Mouse (Mus musculus): ENCODE results near the gene Hpse2.
A peak's percentile ranks its signal among the peaks of the same experiment; 100 is the strongest.

Gene Hpse2

DNA sequence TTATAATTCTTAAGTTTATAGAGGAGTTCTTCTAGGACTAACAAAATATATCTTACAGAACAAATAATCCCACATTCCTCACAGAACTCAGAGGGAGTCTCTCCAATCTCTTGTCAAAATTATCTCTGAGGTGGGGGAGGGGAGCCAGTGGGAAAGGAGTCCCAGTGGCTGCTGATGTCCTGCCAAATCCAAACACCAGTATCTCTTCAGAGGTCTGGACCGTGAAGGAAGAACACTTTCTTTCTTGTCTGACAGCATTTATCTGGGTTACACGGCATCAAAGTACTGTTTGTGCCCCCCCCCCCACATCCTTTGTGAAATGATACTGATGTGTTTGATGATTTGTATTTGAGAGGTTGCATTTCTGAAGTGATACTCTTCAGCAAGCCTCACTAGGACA lies 213.3 kb downstream of the Hpse2 start:
- no peak for DNase-seq (ENCODE audit: low read depth)

DNA sequence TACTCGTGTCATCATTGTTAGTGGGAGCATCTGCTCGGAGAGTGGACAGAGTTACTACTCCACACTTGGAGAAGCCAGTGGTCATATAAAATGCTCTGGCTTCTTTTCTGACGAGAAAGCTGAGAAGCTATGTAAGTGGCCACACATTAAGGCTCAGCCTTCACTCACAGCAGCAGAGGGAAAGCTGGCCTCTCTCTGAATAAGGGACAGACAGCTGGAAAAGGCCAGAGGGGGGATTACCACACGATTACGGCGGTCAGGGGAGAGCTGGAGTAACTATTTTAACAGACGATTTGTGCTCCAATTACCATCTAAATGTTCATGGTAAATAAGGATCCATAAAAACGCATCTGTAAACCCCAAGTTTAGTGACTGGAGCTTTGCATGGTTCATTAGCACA lies 232.1 kb downstream of the Hpse2 start:
- DNase-seq (ENCODE audit: low read depth): no peak

DNA sequence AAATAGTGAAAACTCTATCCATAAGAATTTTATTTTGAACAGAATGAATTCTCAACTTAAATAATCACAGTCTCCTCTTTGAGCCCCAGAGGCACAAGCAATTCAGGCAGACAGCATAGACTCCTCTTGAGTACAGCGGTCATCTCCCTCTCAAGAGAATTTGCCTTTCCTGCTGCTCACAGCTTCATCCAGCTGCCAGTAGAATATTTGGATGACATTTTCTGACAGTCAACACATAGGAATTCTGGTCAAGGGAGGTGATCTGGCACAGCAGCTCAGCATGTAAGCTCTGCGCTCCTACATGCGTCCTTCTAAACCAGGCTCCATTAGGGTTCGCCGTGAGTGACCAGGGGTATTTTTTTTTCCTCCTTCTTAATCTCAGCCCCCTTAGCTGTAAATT lies 232.6 kb downstream of the Hpse2 start:
- DNase-seq (ENCODE audit: low read depth): no peak

DNA sequence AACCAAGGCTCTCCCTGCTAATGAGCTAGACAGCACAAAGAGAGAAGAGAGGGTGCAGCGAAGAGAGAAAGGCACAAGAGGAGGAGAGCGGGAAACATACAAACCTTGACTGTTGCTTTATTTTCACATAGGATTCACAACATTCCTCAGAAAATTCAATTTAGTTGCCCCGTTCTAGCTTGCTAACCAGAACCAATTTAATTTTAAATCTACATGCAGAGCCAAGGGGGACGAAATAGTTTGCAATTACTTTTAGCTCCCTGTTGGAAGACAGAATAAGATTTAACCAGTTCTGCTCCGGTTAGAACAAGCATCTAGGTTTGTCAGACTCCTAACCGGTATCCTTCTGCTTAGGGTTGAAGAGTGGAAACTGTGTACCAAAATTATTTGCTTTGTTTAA lies 240.3 kb downstream of the Hpse2 start:
- DNase-seq (ENCODE audit: low read depth): no peak

DNA sequence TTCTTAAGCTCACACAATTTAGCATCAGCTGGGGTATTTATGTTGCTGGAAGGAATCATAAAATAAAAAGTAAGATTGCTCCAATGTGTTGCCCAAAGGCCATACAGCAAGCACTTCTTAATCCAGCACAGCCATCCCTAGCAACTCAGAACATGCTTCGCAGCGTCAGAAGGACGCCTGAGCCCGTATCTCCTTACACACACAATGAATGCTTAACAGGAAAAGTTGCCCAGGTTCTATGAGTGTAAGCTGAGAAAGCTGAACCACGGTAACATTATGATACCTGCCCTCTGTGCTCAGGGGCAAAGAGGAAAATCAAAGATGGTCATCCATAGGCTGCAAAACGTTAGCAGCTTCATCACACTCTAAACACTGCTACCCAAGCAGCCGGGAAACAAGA lies 241.3 kb downstream of the Hpse2 start:
- DNase-seq (ENCODE audit: low read depth): no peak

DNA sequence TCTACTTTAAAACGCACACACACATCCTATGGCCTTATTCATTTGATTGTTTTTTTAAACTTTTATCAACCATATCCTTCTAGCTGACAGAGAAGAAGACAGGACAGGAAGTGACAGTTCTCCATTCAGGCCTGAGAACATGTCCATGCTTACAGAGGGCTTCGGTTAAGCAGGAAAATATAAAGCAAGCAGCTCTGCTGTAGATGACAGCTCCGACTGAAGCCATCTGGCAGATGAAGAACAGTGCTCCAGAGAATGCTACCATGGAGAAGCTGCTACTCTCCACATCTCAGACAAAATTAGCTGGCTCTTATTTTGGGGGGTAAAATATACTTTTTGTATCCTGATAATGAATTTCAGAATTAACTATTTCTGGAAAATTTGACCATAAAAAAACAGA lies 246.5 kb downstream of the Hpse2 start:
- DNase-seq (ENCODE audit: low read depth): no peak

DNA sequence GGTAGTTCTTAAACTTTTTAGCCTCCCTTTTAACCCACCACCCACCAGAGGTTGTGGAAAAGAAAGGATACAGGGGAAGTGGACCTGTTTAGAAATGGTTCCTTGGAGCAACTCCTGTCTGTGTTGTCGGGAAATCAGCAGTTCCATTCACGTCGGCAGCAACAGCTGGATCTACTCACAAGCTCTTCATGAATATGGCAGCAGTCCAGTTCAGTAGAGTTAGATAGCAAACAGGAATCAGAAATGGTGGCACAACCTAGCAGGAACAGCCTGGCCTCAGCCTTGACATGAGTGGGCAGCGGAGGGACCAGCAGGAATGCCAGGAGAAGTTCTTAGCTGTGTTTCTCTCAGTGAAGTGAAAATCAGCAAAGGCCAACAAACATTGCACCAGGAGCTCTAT lies 278.4 kb downstream of the Hpse2 start:
- DNase-seq (ENCODE audit: low read depth): peak; percentile 3

DNA sequence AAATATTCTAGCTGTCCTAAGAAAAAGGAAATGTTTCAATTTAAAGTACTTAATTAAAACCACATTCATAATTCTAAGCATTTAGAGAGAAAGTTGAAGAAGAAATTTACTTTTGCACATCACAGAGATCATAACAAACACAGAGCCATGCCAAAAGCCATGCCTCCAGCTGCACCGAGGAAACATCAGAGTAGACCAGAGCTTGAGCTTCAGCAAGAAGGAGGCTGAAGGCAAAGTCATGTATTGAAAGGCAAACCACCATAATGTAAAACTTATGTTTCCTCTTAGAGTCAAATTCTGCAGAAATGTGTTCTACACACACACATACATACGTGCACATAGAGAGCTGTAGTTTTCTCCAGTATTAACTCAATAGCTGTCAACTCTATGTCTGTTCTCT lies 291.2 kb downstream of the Hpse2 start:
- no peak for DNase-seq (ENCODE audit: low read depth)

DNA sequence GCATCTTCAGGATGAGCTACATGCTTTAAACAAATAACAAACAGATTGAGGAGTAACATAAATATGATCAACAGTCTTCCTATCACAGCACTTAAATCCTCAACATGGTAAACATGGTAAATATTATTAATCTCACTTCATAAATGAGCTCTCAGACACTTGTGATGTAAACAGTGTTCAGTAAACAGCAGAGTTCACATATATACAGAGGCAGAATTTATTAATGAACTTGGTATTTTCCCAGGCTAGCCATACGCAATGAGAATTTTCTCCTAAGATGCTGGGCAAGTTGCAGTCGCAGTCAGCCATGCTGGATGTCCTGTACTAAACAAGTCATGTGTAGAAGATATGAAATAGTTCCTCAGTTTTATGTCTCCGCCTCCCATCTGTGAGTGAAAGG lies 300.9 kb downstream of the Hpse2 start:
- DNase-seq (ENCODE audit: low read depth): no peak

DNA sequence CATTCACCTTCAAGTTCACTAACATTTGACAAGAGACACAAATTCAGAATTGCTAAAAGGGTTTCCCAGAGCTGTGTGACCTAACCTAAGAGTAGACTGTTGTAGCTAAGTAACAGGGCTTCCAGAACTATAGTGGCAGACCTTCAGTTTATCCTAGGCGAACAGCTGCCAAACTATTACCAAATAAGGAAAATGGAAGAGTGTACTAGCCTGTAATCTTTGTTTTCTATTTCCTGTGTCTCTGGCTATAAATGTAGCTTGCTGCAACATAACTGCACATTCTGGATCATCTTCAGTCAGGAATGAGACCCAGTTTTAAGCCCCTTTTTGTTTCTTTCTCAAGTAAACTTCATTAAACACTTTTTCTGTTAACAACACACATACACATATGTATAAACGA lies 324.0 kb downstream of the Hpse2 start:
- DNase-seq (ENCODE audit: low read depth): no peak

DNA sequence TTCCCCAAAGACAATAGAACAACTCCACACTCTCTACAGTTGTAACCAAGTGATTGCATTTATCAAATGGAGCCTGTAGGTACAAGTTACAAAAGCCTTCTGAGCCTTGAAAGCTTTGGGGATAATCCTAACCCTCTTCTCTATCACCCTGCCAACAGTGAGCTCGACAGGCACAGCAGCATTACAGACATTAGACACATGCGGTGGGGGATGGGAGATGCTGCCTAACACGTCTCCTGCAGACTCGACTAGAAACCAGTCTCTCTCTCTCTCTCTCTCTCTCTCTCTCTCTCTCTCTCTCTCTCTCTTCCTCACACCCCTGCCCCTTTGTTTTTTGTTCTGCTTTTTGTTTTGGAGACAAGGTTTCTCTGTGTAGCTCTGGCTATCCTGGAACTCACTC lies 343.6 kb downstream of the Hpse2 start:
- DNase-seq (ENCODE audit: low read depth): no peak

DNA sequence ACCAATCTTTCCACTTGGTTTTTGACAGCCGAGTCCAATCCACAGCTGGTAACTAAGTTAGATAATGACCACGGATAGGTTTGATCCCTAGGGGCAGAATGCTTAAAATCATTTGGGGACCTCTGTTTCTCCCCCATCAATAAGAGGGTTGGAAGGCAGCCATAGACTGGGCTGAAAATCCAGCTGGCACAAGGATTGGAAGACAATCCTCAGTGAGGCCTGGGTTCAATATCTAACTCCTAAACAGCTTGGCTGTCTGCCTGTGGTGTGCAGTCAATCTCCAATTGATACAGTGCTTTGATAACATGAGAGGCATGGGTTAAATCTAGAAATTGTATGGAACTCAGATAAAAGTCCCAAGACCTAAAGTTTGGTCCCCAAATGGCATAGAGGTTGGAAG lies 345.4 kb downstream of the Hpse2 start:
- no peak for DNase-seq (ENCODE audit: low read depth)

DNA sequence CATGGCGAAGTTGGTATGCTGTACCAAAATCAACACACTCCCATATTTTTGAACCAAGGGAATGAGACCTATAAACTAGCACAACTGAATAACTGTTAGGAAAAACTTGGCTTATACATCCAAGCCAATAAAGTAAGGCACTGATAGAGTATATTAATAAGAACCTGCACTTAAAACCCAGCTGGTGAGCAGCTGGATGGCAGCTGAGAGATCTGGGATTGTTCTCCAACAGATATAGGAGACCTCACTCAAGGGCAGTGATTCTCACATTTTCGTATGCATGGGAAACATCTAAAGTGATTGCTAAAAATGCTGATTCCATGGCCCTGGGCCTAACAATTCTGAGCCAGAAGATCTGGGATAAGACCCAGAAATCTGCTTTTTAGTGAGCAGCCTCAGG lies 345.9 kb downstream of the Hpse2 start:
- no peak for DNase-seq (ENCODE audit: low read depth)

DNA sequence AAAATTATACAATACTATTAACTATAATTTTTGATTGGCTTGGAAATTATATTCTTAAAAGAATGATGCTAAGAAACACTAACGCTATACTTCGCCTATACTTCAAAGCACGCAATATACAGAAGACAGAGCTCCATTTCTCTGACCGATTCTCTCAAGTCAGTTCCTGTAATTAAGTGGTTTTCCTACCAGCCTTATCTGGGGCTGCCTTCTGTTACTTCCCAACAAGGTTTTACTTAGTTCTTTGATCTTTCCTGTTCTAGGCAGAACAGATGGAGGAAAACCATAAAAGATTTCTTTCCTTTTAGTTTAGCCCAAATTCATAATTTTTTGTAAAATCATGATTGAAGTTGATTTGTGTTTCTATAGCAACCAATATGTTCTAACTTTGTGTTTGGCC lies 351.8 kb downstream of the Hpse2 start:
- no peak for DNase-seq (ENCODE audit: low read depth)

DNA sequence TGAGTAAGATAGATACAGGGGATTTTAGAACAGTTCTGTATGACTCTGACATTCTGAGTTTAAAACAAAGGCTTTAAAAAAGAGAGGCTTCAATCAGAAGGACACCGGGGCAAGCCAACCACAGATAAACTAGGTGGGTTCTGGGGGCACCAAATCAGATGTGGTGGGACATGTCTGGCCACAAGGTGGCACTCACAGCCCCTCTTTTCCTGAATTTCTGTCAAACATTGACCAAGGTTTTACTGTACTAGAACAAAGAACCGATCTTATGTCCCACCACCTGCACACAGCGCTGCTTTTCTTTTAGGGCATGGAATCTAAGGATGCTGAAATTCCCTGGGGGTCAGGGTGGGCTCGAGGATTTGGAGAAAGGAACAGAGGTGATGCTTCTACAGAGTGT lies 360.9 kb downstream of the Hpse2 start:
- DNase-seq (ENCODE audit: low read depth): peak; percentile 53

DNA sequence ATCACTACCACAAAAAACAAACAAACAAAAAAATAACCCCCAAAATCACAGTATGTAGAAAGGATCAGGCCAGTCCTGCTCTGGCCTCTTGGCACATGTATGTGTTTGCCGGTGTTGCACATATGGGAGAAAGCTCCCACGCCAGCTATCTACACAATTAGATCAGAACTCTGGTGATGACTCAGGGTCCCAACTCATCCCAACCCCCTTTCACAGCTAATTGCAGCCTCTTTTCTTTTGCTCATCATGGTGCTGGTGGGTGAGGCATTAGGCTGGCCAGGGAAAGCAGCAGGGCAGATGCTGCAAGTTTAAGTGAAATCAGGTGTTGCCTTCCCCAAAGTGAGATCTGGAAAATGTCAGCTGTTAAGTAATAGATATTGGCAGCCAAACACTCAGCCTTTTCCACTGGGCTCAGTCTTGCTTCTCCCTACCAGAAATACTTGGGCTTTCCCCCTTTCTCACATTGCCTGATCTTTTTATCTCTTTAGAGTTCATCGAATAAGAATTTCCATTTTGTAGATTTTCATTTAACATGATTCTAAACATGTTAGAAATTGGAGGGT lies 365.5 kb downstream of the Hpse2 start:
- DNase-seq (ENCODE audit: low read depth): no peak

DNA sequence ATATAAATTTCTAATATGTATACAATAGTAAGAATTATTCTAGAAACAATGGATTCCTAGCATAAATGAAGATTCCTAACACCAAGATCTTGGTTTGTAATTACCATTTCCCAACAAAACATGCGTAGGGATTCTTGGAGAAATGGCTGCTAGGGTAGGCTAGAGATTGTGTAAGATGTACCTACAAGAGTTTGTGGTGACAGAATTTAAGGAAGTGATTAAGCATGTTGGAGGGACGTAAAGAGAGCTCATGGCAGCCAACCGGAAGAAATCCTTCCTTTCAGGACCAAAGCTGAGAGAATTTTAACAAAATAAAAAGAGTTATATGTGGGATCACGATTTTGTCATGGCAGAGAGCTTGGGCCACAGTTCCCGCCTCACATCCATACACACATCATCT lies 369.4 kb downstream of the Hpse2 start:
- DNase-seq (ENCODE audit: low read depth): no peak

DNA sequence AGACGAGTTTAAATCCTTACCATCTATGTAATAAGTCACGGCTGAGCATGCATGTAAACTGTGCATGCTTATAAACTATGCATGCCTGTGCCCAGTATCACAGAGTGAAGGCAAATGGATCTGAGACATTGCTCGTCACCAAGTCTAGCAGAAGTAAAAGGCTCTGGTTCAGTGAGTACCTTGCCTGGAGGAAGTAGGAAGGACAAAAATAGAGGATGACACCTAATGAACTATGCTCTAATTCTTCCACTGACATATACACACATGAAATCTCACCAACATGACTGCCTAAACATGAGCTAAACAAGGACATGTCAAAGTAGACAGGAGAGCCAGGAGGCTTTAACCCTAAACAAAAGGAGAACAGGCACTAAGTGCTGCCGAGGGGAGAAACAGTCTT lies 391.7 kb downstream of the Hpse2 start:
- no peak for DNase-seq (ENCODE audit: low read depth)

DNA sequence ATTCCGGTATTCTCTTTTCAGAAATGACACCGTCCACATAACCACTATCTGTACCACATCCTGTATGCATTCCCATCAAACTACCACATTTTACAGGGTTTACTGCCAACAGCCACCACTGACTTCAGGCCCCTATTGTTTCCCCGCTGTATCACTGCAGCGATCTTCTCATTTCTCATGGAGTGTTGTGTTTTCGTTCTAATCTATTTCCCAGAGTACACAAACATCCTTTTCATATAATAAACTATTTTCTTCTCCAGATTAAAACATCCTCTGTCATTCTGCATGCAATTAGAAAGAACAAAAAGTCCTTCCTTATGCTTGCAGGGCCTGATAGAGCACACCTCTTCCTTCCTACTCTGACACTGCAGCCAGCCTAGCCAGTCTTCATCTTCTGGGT lies 399.3 kb downstream of the Hpse2 start:
- DNase-seq (ENCODE audit: low read depth): no peak

DNA sequence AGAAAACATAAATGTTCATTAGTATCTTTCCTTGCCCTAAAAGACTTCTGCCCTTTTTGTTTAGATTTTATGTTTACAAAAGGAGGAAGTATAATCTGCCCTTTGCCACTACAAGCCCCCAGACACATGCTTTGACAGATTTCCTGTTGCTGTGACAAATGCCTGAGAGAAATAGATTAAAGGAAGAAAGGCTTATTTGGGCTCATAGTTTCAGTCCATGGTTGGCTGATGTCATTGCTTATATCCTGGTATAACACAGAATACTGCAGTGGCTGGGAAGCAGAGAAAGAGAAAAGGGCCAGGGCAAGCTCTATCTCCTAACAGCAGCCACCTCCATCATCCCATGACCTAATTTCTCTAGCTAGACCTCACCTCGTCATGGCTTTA lies 401.8 kb downstream of the Hpse2 start:
- no peak for DNase-seq (ENCODE audit: low read depth)

DNA sequence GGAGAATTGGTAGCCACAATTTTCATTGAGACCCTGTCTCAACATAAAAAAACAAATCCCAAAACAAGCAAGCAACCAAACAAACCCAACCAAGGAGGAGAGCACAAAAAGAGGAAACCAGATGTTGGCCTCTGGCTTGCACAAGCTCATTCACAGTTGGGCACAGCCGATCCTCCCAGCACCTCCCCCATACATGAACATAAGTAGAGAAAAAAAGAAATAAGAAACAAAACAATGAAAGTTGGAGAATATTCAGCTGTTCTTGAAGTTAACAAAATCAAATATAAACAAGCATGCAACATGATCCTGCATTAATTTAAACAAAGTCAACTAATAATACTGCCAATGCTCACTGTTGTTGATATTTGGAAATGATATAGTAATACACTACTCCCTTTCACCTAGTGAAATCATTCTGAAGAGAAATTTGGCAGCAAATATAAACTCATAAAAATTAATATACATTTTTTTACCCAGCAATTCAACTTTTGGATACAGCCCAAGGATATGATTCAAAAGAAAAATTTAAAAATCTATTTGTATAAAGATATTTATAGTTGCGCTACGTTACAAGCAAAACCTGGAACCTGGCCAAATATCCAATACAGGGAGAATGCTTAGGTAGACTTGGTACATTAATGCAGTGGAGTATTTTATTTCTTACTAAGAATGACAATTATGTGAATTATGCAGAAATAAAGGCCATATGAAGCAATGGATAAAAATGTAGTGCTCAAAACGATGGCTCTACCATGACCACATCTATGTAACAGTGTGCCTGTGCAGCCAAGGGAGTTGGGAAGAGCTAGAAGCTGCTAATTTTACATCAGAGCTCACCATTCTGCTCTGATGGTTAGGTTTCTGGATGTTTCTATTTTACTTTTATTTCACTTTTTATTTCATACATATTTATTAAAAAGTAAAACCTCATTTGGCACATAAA lies 402.5 kb downstream of the Hpse2 start:
- DNase-seq (ENCODE audit: low read depth): no peak

DNA sequence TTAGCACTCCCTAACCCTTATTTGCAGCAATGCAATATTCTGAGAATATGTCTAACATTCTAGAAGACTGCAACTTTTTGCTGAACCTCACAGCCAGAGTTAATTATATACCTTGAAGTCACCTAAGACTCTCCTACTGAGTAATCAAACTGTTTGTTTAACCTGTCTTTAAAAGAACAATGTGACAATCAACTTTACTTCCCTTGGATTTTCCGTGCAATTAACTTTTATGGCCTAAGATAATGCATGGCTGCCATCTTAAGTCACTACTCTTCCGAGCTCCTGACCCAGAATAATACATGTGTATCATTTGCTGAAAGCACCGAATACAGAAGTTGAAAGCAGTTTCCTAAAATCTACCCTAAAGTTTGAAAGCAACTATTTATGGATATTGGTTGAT lies 407.6 kb downstream of the Hpse2 start:
- DNase-seq (ENCODE audit: low read depth): no peak

DNA sequence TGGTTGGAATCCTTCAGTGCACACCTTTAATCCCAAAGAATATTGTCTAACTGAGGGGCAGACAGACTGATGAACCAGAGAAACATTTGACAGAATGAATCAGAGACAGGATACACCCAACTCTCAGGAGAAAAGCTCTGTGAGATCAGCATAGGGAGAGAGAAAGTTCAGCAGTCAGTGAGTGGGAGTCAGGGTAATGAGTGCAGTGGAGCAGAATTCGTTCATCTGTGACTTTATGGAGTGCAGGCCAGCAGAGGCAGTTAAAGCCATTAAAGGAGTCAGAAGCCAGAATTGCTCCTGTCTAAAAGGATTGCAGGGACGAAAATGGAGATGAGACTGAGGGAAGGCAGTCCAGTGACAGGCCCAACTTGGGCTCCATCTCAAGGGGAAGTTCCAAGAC lies 410.2 kb downstream of the Hpse2 start:
- DNase-seq (ENCODE audit: low read depth): no peak

DNA sequence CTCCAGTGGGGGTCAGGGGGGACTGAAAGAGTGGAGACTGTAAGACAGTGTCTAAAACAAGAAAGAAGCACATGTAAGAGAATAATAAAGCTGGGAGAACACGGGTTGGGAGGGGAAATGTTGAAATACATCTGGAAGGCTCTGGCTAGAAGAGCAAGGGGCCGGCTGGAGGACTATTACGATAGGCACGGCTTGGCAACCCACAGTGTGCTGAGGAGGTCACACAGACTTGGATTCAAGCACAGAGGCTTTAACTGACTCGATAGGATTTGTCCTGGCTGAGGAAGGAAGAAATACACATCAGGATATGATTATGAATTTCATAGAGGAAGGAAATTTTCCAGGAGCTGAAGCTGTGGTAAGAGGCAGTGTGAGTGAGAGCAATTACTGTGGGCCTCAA lies 414.4 kb downstream of the Hpse2 start:
- DNase-seq (ENCODE audit: low read depth): no peak

Data from NIH3T3 (cell line).